In genomic region chr2:73270071-73270592, GRCm38 (mm10) we compare ENCODE assay signal across 12 mouse cellular contexts. TPM values are rescaled to one million over a fixed set of nuclear protein-coding genes. Genes with fewer than 3 reads are reported as not detected.
A peak's percentile ranks its signal among the peaks of the same experiment; 100 is the strongest.
DNase-seq lines count a peak whose midpoint lies in the region; ATAC-seq lines count a peak whose summit lies in the region.
"Had no signal": no experiment of that assay in that cellular context is flagged by ENCODE, and none has a peak within 500 bp of the region (broad histone marks: within the 10 kb centered on the region; RNA-seq: fewer than 3 reads in every experiment).

No protein-coding gene starts in this region.

- no peak overlapping the region for H3K9ac ChIP-seq in liver, embryonic 13.5 days
- H3K9ac ChIP-seq in liver, embryonic 12.5 days: no peak overlapping the region
- H3K9ac ChIP-seq in forebrain, embryonic 13.5 days: peak overlapping the region; percentile 43; the same call in 1 of the 2 replicates
- H3K9ac ChIP-seq in midbrain, embryonic 13.5 days (replicated peaks): no peak overlapping the region
- H3K9ac ChIP-seq: lung, embryonic 15.5 days; neural tube, embryonic 13.5 days had no signal

- H3K9me3 ChIP-seq in liver, embryonic 13.5 days (replicated peaks): no peaks in the 10 kb centered on the region
- no peaks in the 10 kb centered on the region for H3K9me3 ChIP-seq in liver, embryonic 12.5 days (replicated peaks)
- H3K9me3 ChIP-seq in forebrain, embryonic 13.5 days (replicated peaks): no peaks in the 10 kb centered on the region
- H3K9me3 ChIP-seq in midbrain, embryonic 13.5 days: no peaks in the 10 kb centered on the region
- H3K9me3 ChIP-seq: lung, embryonic 15.5 days; neural tube, embryonic 13.5 days had no signal

- peaks cover 97% of the 10 kb centered on the region for H3K27me3 ChIP-seq in liver, embryonic 13.5 days
- H3K27me3 ChIP-seq in liver, embryonic 12.5 days (replicated peaks): peaks cover 97% of the 10 kb centered on the region
- H3K27me3 ChIP-seq in forebrain, embryonic 13.5 days: peaks cover 83% of the 10 kb centered on the region
- H3K27me3 ChIP-seq in midbrain, embryonic 13.5 days: peaks cover 92% of the 10 kb centered on the region

- no peak overlapping the region for H3K27ac ChIP-seq in liver, embryonic 13.5 days
- H3K27ac ChIP-seq in liver, embryonic 12.5 days: no peak overlapping the region
- peak overlapping the region; percentile 70 for H3K27ac ChIP-seq in forebrain, embryonic 13.5 days
- no peak overlapping the region for H3K27ac ChIP-seq in midbrain, embryonic 13.5 days
- H3K27ac ChIP-seq: lung, embryonic 15.5 days; neural tube, embryonic 13.5 days had no signal

- no peaks in the 10 kb centered on the region for H3K36me3 ChIP-seq in liver, embryonic 13.5 days
- no peaks in the 10 kb centered on the region for H3K36me3 ChIP-seq in liver, embryonic 12.5 days
- peaks cover 13% of the 10 kb centered on the region for H3K36me3 ChIP-seq in forebrain, embryonic 13.5 days (ENCODE audit: poor library complexity, severe bottlenecking)
- no peaks in the 10 kb centered on the region for H3K36me3 ChIP-seq in midbrain, embryonic 13.5 days
- H3K36me3 ChIP-seq: lung, embryonic 15.5 days; neural tube, embryonic 13.5 days had no signal

- intact Hi-C loops in left cerebral cortex, postnatal 4 days (cut with DNase I): loop anchor here (5.0 kb wide), 1 partner anchor 753 kb away; no protein-coding TSS in a partner anchor

- 0 out of 2 replicates have a peak overlapping the region, but pooled peaks have one; percentile 11 for H3K4me3 ChIP-seq in liver, embryonic 13.5 days (replicated peaks)
- no peak overlapping the region for H3K4me3 ChIP-seq in liver, embryonic 12.5 days
- H3K4me3 ChIP-seq in forebrain, embryonic 13.5 days: peak overlapping the region; percentile 53
- H3K4me3 ChIP-seq in midbrain, embryonic 13.5 days (replicated peaks): 0 out of 2 replicates have a peak overlapping the region, but pooled peaks have one; percentile 50

- no peak for ATAC-seq in liver, embryonic 13.5 days (ENCODE audit: low read depth)
- no peak for ATAC-seq in liver, embryonic 12.5 days
- ATAC-seq in forebrain, embryonic 13.5 days: no peak
- no peak for ATAC-seq in midbrain, embryonic 13.5 days

- under 1% methylated on average over 14 of the region's 14 CpGs for WGBS in liver, embryonic 13.5 days (ENCODE audit: insufficient replicate concordance)
- 2% methylated on average over 14 of the region's 14 CpGs for WGBS in liver, embryonic 12.5 days (ENCODE audit: insufficient replicate concordance)
- WGBS in forebrain, embryonic 13.5 days: 1% methylated on average over 14 of the region's 14 CpGs
- WGBS in midbrain, embryonic 13.5 days: 3% methylated on average over 14 of the region's 14 CpGs

- no peak overlapping the region for H3K4me2 ChIP-seq in liver, embryonic 13.5 days
- H3K4me2 ChIP-seq in liver, embryonic 12.5 days: no peak overlapping the region
- H3K4me2 ChIP-seq in forebrain, embryonic 13.5 days: peak overlapping the region; percentile 62
- peak overlapping the region; percentile 57 for H3K4me2 ChIP-seq in midbrain, embryonic 13.5 days (replicated peaks)
- H3K4me2 ChIP-seq: lung, embryonic 15.5 days had no signal

- peaks cover 39% of the 10 kb centered on the region for H3K4me1 ChIP-seq in liver, embryonic 13.5 days (replicated peaks)
- H3K4me1 ChIP-seq in liver, embryonic 12.5 days: peaks cover 44% of the 10 kb centered on the region
- H3K4me1 ChIP-seq in forebrain, embryonic 13.5 days: peaks cover 57% of the 10 kb centered on the region
- peaks cover 45% of the 10 kb centered on the region for H3K4me1 ChIP-seq in midbrain, embryonic 13.5 days (replicated peaks)

- DNase-seq in liver, embryonic 13.5 days: no peak
- DNase-seq in embryo, embryonic 11 days: peak; percentile 36
- no peak for DNase-seq in layer of hippocampus, adult 8-10 months (ENCODE audit: low spot score in 2 of 2)
- no peak for DNase-seq in cerebellum, adult 9-11 months
- no peak for DNase-seq in left cerebral cortex, postnatal 4 days

RNA-seq across cellular contexts. Expression of gene Sp9, which starts 1.6 kb away (rescaled TPM):
- polyA plus RNA-seq in liver, embryonic 13.5 days (2015; fragmentation: Nextera tagmentation; extraction: Ambion mirVana): not detected in 2 replicates
- polyA plus RNA-seq in liver, embryonic 12.5 days (2016; fragmentation: Nextera tagmentation; extraction: Ambion mirVana): not detected in 2 replicates
- polyA plus RNA-seq in forebrain, embryonic 13.5 days (2015; fragmentation: Nextera tagmentation; extraction: Ambion mirVana): 10.6 and 15.4 TPM in 2 replicates
- polyA plus RNA-seq in midbrain, embryonic 13.5 days (2015; fragmentation: Nextera tagmentation; extraction: Ambion mirVana): 6.1 and 8.9 TPM in 2 replicates
- 1 to 10 TPM; 3.1 to 3.4 (median 3.1) TPM for total RNA-seq in layer of hippocampus, adult 8-10 months (2022)
- 1 to 10 TPM; 7.8 to 8.2 TPM for total RNA-seq in left cerebral cortex, postnatal 4 days (2021)
- total RNA-seq: heart, adult 8-10 months had no signal
- polyA plus RNA-seq: kidney, embryonic 16.5 days; lung, embryonic 15.5 days had no signal

RNA-seq across cellular contexts. Expression of gene Scrn3, which starts 42.3 kb away (rescaled TPM):
- 26.3 and 30.4 TPM in 2 replicates for polyA plus RNA-seq in liver, embryonic 13.5 days (2015; fragmentation: Nextera tagmentation; extraction: Ambion mirVana)
- polyA plus RNA-seq in liver, embryonic 12.5 days (2016; fragmentation: Nextera tagmentation; extraction: Ambion mirVana): 27.1 and 28.3 TPM in 2 replicates
- polyA plus RNA-seq in forebrain, embryonic 13.5 days (2015; fragmentation: Nextera tagmentation; extraction: Ambion mirVana): 9.5 and 10.5 TPM in 2 replicates
- polyA plus RNA-seq in midbrain, embryonic 13.5 days (2015; fragmentation: Nextera tagmentation; extraction: Ambion mirVana): 8.1 and 9.6 TPM in 2 replicates
- total RNA-seq in layer of hippocampus, adult 8-10 months (2022): 10 to 100 TPM; 23.6 to 30.7 (median 26.9) TPM
- total RNA-seq in left cerebral cortex, postnatal 4 days (2021): 1 to 10 TPM; 3.4 to 4.1 TPM

RNA-seq across cellular contexts. Expression of gene Cir1, which starts 42.4 kb away (rescaled TPM):
- 21.3 and 23.9 TPM in 2 replicates for polyA plus RNA-seq in liver, embryonic 13.5 days (2015; fragmentation: Nextera tagmentation; extraction: Ambion mirVana)
- 17.4 and 19.1 TPM in 2 replicates for polyA plus RNA-seq in liver, embryonic 12.5 days (2016; fragmentation: Nextera tagmentation; extraction: Ambion mirVana)
- 26.9 and 30.2 TPM in 2 replicates for polyA plus RNA-seq in forebrain, embryonic 13.5 days (2015; fragmentation: Nextera tagmentation; extraction: Ambion mirVana)
- polyA plus RNA-seq in midbrain, embryonic 13.5 days (2015; fragmentation: Nextera tagmentation; extraction: Ambion mirVana): 34.0 and 34.8 TPM in 2 replicates
- 10 to 100 TPM; 26.6 to 32.4 (median 30.2) TPM for total RNA-seq in layer of hippocampus, adult 8-10 months (2022)
- total RNA-seq in left cerebral cortex, postnatal 4 days (2021): 10 to 100 TPM; 22.9 to 25.1 TPM

RNA-seq across cellular contexts. Expression of gene Ola1, which starts 51.4 kb away (rescaled TPM):
- polyA plus RNA-seq in liver, embryonic 13.5 days (2015; fragmentation: Nextera tagmentation; extraction: Ambion mirVana): 67.1 and 82.1 TPM in 2 replicates
- 72.7 and 77.3 TPM in 2 replicates for polyA plus RNA-seq in liver, embryonic 12.5 days (2016; fragmentation: Nextera tagmentation; extraction: Ambion mirVana)
- 104 and 115 TPM in 2 replicates for polyA plus RNA-seq in forebrain, embryonic 13.5 days (2015; fragmentation: Nextera tagmentation; extraction: Ambion mirVana)
- polyA plus RNA-seq in midbrain, embryonic 13.5 days (2015; fragmentation: Nextera tagmentation; extraction: Ambion mirVana): 80.9 and 96.4 TPM in 2 replicates
- 100 to 1,000 TPM; 109 to 114 (median 110) TPM for total RNA-seq in layer of hippocampus, adult 8-10 months (2022)
- 100 to 1,000 TPM in 1 of 2 experiments, 10 to 100 TPM in 1; 99.6 to 106 TPM for total RNA-seq in left cerebral cortex, postnatal 4 days (2021)

Comparison
In these comparisons a context has a peak if more than half of its experiments do, and no peak if none do; other contexts are left out.
1. H3K4me2 ChIP-seq: peak in forebrain, embryonic 13.5 days (single experiment) and midbrain, embryonic 13.5 days (single experiment); none in liver, embryonic 13.5 days (single experiment) and liver, embryonic 12.5 days (single experiment).